Mouse (Mus musculus): ENCODE measurements around the gene Ackr1. TPM values are rescaled to one million over a fixed set of nuclear protein-coding genes. Genes with fewer than 3 reads are reported as not detected.

Ackr1 gene
- polyA plus RNA-seq, 1 experiment = not detected

GRCm38 (mm10) chr1:173337008-173337407 lies 3.5 kb upstream of the Ackr1 start:
- H3K4me1 ChIP-seq (ENCODE audit: control insufficient read depth, insufficient read depth, low read length) = peaks cover 27% of the 10 kb centered on the region
- H3K4me3 ChIP-seq (ENCODE audit: insufficient read depth, low read depth, low read length) = no peak overlapping the region
- WGBS = 80% methylated on average over 10 of the region's 10 CpGs
- TF ChIP-seq CTCF (IDR thresholded peaks at IDR 0.05; ENCODE audit: insufficient read depth, low read depth, low read length) (no peak), POLR2A (IDR thresholded peaks at IDR 0.05; ENCODE audit: insufficient read depth, low read depth, low read length) (no peak)
- no peak overlapping the region for H3K27ac ChIP-seq (ENCODE audit: insufficient read depth, low read depth, low read length)

GRCm38 (mm10) chr1:173335903-173336302 lies 2.4 kb upstream of the Ackr1 start:
- peaks cover 27% of the 10 kb centered on the region for H3K4me1 ChIP-seq (ENCODE audit: control insufficient read depth, insufficient read depth, low read length)
- no peak for TF ChIP-seq CTCF (IDR thresholded peaks at IDR 0.05; ENCODE audit: insufficient read depth, low read depth, low read length)
- TF ChIP-seq POLR2A (IDR thresholded peaks at IDR 0.05; ENCODE audit: insufficient read depth, low read depth, low read length) = no peak
- WGBS = 16% methylated on average over 11 of the region's 11 CpGs
- peak overlapping the region; percentile 61 for H3K27ac ChIP-seq (ENCODE audit: insufficient read depth, low read depth, low read length)
- H3K4me3 ChIP-seq (ENCODE audit: insufficient read depth, low read depth, low read length) = no peak overlapping the region

GRCm38 (mm10) chr1:173332418-173332817 lies 1.1 kb downstream of the Ackr1 start:
- Histone ChIP-seq H3K4me1 (ENCODE audit: control insufficient read depth, insufficient read depth, low read length) (peaks cover 27% of the 10 kb centered on the region), H3K27ac (ENCODE audit: insufficient read depth, low read depth, low read length) (no peak overlapping the region), H3K4me3 (ENCODE audit: insufficient read depth, low read depth, low read length) (no peak overlapping the region)
- WGBS = 85% methylated on average over 5 of the region's 5 CpGs
- no peak for TF ChIP-seq CTCF (IDR thresholded peaks at IDR 0.05; ENCODE audit: insufficient read depth, low read depth, low read length)
- no peak for TF ChIP-seq POLR2A (IDR thresholded peaks at IDR 0.05; ENCODE audit: insufficient read depth, low read depth, low read length)

GRCm38 (mm10) chr1:173329743-173330142 lies 3.8 kb downstream of the Ackr1 start:
- no peak overlapping the region for H3K27ac ChIP-seq (ENCODE audit: insufficient read depth, low read depth, low read length)
- H3K4me3 ChIP-seq (ENCODE audit: insufficient read depth, low read depth, low read length) = no peak overlapping the region
- TF ChIP-seq POLR2A (IDR thresholded peaks at IDR 0.05; ENCODE audit: insufficient read depth, low read depth, low read length) (no peak), CTCF (IDR thresholded peaks at IDR 0.05; ENCODE audit: insufficient read depth, low read depth, low read length) (no peak)
- 54% methylated on average over 5 of the region's 5 CpGs for WGBS
- peaks cover 7% of the 10 kb centered on the region; the same call in 1 of the 2 replicates for H3K4me1 ChIP-seq (ENCODE audit: control insufficient read depth, insufficient read depth, low read length)

DNA sequence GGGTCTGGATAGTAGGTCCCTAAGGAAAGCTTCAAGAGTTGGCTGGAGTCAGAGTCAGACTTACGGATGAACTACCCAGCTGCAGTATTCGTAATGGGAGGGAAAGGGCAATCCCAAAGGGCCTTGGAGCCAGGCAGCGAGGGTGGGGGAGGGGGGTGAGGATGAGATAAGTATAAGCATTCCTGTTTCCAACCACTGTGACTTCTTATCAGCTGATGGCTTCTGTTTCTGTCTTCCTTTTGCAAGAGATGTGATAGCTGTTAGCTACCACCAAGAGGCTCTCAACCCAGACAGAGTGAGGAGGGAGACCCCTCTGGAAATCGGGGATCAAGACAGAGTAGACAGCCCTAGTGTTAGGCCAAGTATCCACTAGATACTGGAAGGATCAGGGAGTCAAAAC lies 4.4 kb downstream of the Ackr1 start:
- TF ChIP-seq POLR2A (IDR thresholded peaks at IDR 0.05; ENCODE audit: insufficient read depth, low read depth, low read length) (no peak), CTCF (IDR thresholded peaks at IDR 0.05; ENCODE audit: insufficient read depth, low read depth, low read length) (no peak)
- no peak overlapping the region for H3K4me3 ChIP-seq (ENCODE audit: insufficient read depth, low read depth, low read length)
- no peak overlapping the region for H3K27ac ChIP-seq (ENCODE audit: insufficient read depth, low read depth, low read length)
- 61% methylated on average over 4 of the region's 4 CpGs for WGBS
- peaks cover 4% of the 10 kb centered on the region; the same call in 1 of the 2 replicates for H3K4me1 ChIP-seq (ENCODE audit: control insufficient read depth, insufficient read depth, low read length)

GRCm38 (mm10) chr1:173328446-173328845 lies 5.1 kb downstream of the Ackr1 start:
- WGBS = 34% methylated on average over 8 of the region's 8 CpGs
- no peak for TF ChIP-seq POLR2A (IDR thresholded peaks at IDR 0.05; ENCODE audit: insufficient read depth, low read depth, low read length)
- TF ChIP-seq CTCF (IDR thresholded peaks at IDR 0.05; ENCODE audit: insufficient read depth, low read depth, low read length) = no peak
- no peak overlapping the region for H3K4me3 ChIP-seq (ENCODE audit: insufficient read depth, low read depth, low read length)

DNA sequence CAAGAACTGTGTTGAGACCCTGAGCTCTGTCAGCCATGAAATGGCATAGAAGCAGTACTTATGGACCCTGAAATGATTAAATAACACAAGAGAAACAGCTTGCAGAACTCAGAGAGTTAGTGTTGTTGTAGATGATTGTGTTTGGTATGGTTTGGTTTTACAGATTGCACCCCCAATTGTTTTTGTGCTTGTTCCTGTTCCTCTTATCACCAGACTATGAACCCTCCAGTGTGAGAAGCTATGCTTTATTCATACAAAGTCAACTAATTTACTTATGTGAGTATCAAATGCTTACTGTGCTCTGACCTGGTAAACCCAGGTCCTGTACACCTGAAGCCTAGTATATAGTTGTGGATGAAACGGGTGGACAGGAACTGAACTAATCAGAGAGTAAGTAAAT lies 7.0 kb downstream of the Ackr1 start:
- H3K27ac ChIP-seq (ENCODE audit: insufficient read depth, low read depth, low read length) = no peak overlapping the region
- no peak overlapping the region for H3K4me3 ChIP-seq (ENCODE audit: insufficient read depth, low read depth, low read length)
- H3K4me1 ChIP-seq (ENCODE audit: control insufficient read depth, insufficient read depth, low read length) = no peaks in the 10 kb centered on the region
- TF ChIP-seq POLR2A (IDR thresholded peaks at IDR 0.05; ENCODE audit: insufficient read depth, low read depth, low read length) (no peak), CTCF (IDR thresholded peaks at IDR 0.05; ENCODE audit: insufficient read depth, low read depth, low read length) (no peak)
- 63% methylated on average over 1 of the region's 1 CpGs for WGBS

More at GRCm38 (mm10) chr1:173328446-173328845, 5.1 kb downstream of the Ackr1 start:
- peaks cover 4% of the 10 kb centered on the region; the same call in 1 of the 2 replicates for H3K4me1 ChIP-seq (ENCODE audit: control insufficient read depth, insufficient read depth, low read length)
- no peak overlapping the region for H3K27ac ChIP-seq (ENCODE audit: insufficient read depth, low read depth, low read length)

- Histone ChIP-seq H3K4me3 (ENCODE audit: insufficient read depth, low read depth, low read length) (no peak overlapping the region), H3K27ac (ENCODE audit: insufficient read depth, low read depth, low read length) (no peak overlapping the region), H3K4me1 (ENCODE audit: control insufficient read depth, insufficient read depth, low read length) (no peaks in the 10 kb centered on the region)
- TF ChIP-seq CTCF (IDR thresholded peaks at IDR 0.05; ENCODE audit: insufficient read depth, low read depth, low read length) = no peak
- TF ChIP-seq POLR2A (IDR thresholded peaks at IDR 0.05; ENCODE audit: insufficient read depth, low read depth, low read length) = no peak
- WGBS = 80% methylated on average over 1 of the region's 1 CpGs
Observed at GRCm38 (mm10) chr1:173325395-173325794, 8.2 kb downstream of the Ackr1 start.

DNA sequence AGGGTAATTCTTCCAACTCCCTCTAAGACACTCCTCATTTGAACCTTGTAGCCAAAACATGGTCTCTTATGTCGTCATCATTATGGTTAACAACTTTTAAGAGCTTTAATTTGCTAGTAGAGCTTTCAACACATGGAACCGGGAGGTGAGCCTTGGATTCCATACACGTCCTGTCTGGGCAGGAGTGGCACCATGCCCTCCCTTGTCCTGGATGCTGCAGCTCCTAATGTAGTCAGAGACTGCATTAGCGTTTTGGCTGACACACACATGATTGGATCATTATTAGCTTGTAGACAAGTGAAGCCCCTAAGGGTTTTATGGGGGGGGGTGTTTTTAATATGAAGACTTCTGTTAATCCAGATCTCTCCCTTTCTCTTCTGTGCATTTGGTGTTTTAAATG lies 8.6 kb downstream of the Ackr1 start:
- no peak overlapping the region for H3K27ac ChIP-seq (ENCODE audit: insufficient read depth, low read depth, low read length)
- no peak overlapping the region for H3K4me3 ChIP-seq (ENCODE audit: insufficient read depth, low read depth, low read length)
- no peaks in the 10 kb centered on the region for H3K4me1 ChIP-seq (ENCODE audit: control insufficient read depth, insufficient read depth, low read length)
- TF ChIP-seq POLR2A (IDR thresholded peaks at IDR 0.05; ENCODE audit: insufficient read depth, low read depth, low read length) (no peak), CTCF (IDR thresholded peaks at IDR 0.05; ENCODE audit: insufficient read depth, low read depth, low read length) (no peak)
- 47% methylated on average over 4 of the region's 4 CpGs for WGBS
